Mouse (Mus musculus): ENCODE data around the gene Dcaf4. TPM values are rescaled to one million over a fixed set of nuclear protein-coding genes. Genes with fewer than 3 reads are reported as not detected.
A peak's percentile ranks its signal among the peaks of the same experiment; 100 is the strongest.

Dcaf4 gene
- total RNA-seq, 2 experiments from 2014 or later: 3.0 to 3.8 TPM

DNA sequence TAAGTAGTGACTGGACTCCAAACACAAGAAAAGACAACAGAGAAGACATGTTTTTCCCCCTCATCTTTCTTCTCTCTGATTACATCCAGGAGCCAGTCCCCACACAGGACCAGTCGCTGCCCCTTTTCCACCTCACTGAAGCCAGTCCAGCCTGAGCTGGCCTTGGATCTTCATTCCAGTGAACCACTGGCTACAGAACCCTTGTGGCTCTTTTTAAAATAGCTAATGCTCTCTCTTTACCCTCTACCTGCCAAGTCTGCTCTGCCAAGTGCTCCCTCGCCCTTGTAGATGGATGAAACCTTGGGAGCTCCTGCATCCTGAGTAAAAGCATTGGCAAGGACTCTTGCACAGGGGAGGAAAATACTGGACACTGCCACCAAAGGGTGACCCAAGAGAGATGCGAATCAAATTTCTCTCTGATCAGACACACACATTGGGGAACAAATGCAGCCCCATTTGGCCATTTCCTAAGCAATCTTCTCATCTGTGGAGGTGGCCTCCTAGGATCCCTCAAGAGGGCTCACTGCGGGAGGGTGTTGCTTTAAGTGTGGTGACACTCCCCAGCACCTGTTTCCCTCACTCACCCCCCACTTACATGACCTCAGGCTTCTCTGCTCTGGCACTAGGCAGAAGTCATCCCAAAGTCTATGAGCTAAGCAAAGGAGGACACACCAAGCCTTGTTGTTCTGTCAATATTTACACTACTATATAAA is 24.9 kb upstream of the Dcaf4 start:
- ATAC-seq (replicated peaks; ENCODE audit: low FRiP score, poor library complexity, severe bottlenecking): no peak

GRCm38 (mm10) chr12:83495961-83496282 is 24.3 kb upstream of the Dcaf4 start:
- no peak for ATAC-seq (replicated peaks; ENCODE audit: low FRiP score, poor library complexity, severe bottlenecking)

DNA sequence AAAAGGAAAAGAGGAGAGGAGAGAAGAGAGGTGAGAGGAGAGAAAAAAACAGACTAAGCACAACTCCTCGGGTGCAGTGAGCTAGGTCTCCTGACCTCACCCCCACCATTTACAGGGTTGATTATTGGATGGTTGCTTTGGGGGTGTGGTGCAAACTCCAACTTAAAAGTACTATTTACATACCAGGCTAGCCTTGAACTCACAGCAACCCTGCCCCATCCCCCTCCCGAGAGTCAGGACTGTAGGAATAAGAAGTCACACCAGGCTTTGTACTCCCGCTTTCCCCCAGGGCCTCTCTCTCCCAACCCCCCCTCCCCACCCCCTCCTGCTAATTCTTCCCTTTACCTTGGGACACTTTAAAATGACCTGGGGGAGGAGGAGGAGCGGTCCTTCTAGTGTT is 23.9 kb upstream of the Dcaf4 start:
- no peak for ATAC-seq (replicated peaks; ENCODE audit: low FRiP score, poor library complexity, severe bottlenecking)

GRCm38 (mm10) chr12:83496736-83497135 is 23.5 kb upstream of the Dcaf4 start:
- ATAC-seq (replicated peaks; ENCODE audit: low FRiP score, poor library complexity, severe bottlenecking): no peak

GRCm38 (mm10) chr12:83497959-83498358 is 22.3 kb upstream of the Dcaf4 start:
- no peak for ATAC-seq (replicated peaks; ENCODE audit: low FRiP score, poor library complexity, severe bottlenecking)

- no peak for ATAC-seq (replicated peaks; ENCODE audit: low FRiP score, poor library complexity, severe bottlenecking)
Measured at GRCm38 (mm10) chr12:83499256-83499655, 21.0 kb upstream of the Dcaf4 start.

- ATAC-seq (replicated peaks; ENCODE audit: low FRiP score, poor library complexity, severe bottlenecking): peak; percentile 79
Measured at GRCm38 (mm10) chr12:83502190-83502589, 18.1 kb upstream of the Dcaf4 start.

DNA sequence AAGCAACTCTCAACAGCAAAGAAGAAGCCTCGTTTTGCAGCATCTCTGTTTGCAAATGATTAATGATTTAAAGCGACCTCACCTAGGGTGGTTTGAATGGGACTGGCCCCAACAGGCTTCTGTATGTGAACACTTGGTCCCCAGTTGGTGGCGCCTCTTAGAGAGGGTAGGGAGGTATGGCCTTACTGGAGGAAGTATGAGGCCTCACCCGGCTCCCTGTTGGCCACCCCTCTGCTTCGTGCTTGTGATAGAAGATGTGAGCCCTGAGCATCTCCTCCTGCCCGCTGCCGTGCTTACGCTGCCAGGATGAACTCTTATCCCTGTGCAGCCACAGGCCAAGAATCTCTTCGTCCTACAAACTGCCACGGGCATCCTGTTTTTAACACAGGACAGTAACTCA is 13.7 kb upstream of the Dcaf4 start:
- ATAC-seq (replicated peaks; ENCODE audit: low FRiP score, poor library complexity, severe bottlenecking): no peak

DNA sequence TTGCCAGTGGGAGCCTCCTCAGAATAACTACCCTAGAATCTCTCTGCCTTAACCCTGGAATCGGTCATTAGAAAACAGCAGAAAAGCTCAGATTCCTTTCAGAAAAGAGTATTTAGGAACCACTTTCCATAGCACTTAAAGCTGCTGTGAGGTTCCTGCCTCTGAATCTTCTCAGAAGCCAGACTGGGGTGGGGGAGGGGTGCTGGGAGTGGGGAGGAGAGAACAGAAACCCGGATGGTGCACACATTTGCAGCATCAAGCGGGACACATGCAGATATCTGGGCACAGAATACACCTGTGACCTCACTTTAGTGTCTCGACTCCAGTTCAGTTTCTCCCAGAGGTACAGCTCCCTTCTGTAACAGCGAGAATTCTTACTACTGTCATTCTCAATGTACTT is 9.7 kb upstream of the Dcaf4 start:
- no peak for ATAC-seq (replicated peaks; ENCODE audit: low FRiP score, poor library complexity, severe bottlenecking)

DNA sequence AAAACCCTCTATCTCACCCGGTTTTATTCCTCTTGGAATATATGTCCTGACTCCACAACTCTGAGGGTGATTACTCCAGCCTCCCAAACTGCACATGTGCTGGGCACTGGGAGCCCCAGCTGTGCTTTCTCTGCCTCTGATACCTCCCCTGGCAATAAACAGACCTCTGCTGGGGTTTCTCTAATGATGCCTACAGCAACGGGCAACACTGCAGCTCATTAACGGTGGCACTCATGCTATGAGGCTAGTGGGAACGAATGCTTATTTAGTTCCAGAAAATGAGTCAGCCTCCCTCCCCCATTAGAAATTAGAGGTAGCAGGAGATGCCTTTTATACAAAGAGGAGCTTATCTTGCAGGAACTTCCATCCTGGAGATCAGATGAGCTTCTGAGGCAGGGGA is 7.5 kb upstream of the Dcaf4 start:
- ATAC-seq (replicated peaks; ENCODE audit: low FRiP score, poor library complexity, severe bottlenecking): no peak

DNA sequence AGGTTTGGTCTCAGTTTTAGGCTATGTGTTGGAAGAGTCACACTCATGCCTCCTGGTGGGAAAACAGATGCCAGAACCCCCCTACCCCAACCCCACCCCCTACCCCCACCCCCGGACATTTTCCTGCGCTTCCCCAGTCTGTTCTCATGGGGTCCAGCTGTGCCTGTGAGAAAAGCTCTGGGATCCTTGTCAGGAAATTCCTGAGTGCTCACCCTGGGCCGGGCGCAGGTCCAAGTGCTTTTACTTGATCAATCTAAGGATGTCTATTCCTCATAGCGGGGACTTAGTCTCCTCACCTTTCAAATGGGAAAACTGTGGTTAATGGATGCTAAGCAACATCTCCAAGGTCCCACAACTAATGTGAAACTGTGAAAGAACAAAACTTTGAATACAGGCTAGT is 7.1 kb upstream of the Dcaf4 start:
- ATAC-seq (replicated peaks; ENCODE audit: low FRiP score, poor library complexity, severe bottlenecking): no peak

- no peak for ATAC-seq (replicated peaks; ENCODE audit: low FRiP score, poor library complexity, severe bottlenecking)
Measured at GRCm38 (mm10) chr12:83514216-83514615, 6.0 kb upstream of the Dcaf4 start.

- ATAC-seq (replicated peaks; ENCODE audit: low FRiP score, poor library complexity, severe bottlenecking): no peak
Measured at GRCm38 (mm10) chr12:83517580-83517979, 2.7 kb upstream of the Dcaf4 start.

DNA sequence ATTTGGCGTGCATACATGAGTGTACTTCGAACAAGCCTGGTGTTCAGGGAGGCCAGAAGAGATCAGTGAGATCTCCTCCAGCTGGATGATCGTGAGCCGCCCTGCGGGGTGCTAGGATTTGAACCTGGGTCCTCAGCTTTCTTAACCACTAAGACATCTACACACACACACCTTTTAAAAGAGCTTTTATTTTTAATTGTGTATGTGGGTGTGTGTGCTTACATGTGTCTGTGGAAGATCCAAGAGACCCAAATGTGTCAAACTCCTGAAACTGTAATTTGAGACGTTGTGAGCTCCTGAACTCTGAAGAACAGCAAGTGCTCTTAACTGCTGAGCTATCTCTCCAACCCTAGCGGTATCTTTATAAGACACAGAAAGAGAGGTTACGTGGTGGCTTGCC is 817 bp downstream of the Dcaf4 start:
- no peak for ATAC-seq (replicated peaks; ENCODE audit: low FRiP score, poor library complexity, severe bottlenecking)

- no peak for ATAC-seq (replicated peaks; ENCODE audit: low FRiP score, poor library complexity, severe bottlenecking)
Measured at GRCm38 (mm10) chr12:83523056-83523455, 2.8 kb downstream of the Dcaf4 start.

DNA sequence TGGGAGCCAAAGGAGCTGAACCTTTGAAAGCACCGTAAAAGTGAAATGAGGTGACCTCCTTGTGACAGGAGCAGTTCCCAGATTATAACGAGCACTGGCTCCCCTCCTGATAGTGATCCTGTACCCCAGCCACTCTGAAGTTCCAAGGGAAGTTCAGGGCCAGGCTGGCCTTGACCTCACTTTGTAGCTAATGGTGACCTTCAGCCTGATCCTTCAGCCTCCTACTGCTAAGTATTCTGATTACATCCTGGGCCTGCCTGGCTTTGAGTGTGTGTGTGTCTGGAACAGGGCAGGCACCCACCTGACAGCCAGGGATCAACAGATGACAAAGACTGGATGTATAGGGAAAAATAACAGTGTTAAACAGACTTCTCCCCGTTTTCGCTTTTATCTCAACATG is 3.6 kb downstream of the Dcaf4 start:
- ATAC-seq (replicated peaks; ENCODE audit: low FRiP score, poor library complexity, severe bottlenecking): no peak

DNA sequence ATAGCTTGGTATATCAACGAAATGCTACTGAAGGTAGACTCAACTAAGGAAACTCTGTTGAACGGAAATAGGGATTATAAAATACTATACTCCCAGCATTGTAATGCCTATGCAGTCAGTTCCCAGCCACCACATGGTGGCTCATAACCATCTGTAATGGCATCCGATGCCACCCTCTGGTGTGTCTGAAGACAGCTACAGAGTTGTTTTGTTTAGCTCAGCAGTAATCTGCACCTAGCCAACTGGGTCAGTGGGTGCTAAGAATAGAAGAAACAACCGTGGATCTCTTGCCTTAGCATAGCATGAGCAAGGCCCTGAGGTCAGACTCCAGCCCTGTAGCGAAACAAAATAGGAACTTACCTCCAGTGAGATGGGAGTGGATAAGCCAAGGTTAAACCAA is 4.1 kb downstream of the Dcaf4 start:
- ATAC-seq (replicated peaks; ENCODE audit: low FRiP score, poor library complexity, severe bottlenecking): no peak

DNA sequence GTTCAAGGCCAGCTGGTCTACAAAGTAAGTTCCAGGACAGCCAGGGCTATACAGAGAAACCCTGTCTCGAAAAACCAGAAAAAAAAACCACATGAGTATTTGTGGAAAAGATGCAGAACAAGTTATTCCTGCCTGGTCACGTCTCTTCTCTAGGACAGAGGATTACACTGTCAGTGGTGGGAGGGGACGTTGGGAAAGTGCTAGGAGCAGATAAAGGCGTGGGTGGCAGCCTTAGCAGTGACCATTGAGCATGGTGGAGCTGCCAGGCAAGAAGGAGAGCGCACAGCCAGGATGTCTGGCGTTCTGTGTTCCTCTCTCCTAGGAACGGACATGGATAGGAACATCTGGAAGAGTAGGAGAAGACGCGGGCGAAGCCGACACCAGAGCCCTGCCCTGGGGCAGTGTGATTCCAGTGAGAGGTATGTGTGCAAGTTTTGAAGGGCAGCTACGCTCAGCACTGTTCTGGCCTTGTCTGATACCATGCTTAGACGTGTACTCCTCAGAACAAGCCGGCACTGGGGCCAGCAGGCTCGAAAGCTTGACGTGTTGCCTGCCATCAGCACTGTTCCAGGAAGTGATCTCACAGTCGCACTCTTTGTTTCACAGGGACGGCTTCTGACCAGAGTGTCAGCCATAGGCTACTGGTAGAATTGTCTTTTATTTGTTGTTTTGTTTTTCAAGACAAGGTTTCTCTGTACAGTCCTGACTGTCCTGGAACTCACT is 5.7 kb downstream of the Dcaf4 start:
- no peak for ATAC-seq (replicated peaks; ENCODE audit: low FRiP score, poor library complexity, severe bottlenecking)

DNA sequence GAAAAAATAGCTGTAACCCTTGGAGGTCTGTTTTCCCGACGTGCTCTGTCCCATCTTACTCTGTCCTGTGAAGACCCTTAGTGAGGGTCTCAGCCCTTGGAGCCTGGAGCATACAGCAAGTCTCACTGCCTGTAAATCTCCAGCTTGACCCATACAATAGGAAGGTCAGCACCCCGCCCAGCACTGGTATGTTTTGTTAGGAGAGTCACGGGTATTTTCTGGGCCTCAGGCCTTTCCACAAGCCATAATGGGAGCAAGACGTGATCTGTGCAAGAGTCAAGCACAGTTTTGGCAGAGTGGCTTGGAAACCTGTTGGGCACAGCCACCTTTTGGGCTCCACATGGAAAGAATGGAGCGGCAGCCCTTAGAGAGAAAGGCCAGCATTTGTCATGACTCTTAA is 7.5 kb downstream of the Dcaf4 start:
- ATAC-seq (replicated peaks; ENCODE audit: low FRiP score, poor library complexity, severe bottlenecking): no peak

DNA sequence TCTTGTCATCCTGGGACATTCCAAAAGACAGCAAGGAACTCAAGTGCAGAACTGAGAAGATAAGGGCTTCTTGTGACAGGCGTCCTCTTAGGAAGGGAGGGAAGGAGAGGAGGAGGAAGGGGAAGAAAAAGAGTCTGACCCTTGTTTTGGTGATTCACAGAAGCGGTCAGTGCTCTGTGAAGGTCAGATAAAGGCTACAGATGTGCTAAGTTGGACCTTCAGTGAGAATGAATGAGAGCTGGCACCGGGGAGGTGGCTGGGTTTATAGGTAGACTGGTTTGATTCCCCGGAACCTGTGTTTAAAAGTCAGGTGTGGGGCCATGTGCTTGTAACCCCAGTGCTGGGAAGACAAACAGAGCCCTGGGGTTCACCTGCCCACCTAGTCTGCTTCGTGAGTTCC is 8.4 kb downstream of the Dcaf4 start:
- ATAC-seq (replicated peaks; ENCODE audit: low FRiP score, poor library complexity, severe bottlenecking): no peak

DNA sequence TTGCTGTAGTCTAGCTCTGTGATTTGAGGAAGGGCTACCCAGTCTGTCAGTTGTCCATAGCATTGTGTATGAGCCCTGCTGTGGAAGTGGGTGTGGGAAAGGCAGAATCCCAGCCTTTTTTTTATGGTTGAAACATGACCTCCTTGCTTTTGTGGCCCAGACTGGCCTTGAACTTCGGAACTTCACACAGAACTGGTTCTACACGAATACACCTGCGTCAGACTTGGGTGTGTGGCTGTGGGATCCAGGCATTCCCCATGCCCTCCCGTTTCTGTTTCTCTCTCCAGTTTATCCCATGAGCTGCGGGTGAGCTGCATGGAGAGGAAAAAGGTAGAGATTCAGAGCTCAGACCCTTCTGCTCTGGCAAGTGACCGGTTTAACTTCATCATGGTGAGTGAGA is 11.7 kb downstream of the Dcaf4 start:
- ATAC-seq (replicated peaks; ENCODE audit: low FRiP score, poor library complexity, severe bottlenecking): no peak

DNA sequence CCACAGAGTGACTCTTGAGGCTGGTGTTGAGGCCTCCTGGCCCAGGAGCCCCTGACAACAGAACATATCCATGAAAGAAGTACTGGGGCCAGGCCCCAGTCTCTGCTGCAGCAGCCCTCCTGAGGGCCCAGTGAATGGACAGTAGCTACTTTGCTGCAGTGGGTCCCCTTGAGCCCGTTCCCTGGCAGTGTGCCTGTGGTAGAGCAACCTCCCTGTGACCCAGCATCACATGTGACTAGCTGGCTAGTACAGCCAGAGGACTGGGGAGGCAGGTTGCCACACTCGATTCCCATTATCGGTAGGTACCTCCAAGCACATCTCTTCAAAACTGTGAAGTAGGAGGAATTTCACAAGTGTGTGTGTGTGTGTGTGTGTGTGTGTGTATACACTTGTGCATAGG is 12.7 kb downstream of the Dcaf4 start:
- no peak for ATAC-seq (replicated peaks; ENCODE audit: low FRiP score, poor library complexity, severe bottlenecking)

Data from erythroid progenitor cell, adult 5-6 weeks (primary cell).